Mouse (Mus musculus): Measurements from ENCODE around the gene Klhdc10. TPM values are rescaled to one million over a fixed set of nuclear protein-coding genes. Genes with fewer than 3 reads are reported as not detected.

Klhdc10 gene
- total RNA-seq, 2 experiments from 2014 or later, result 42.6 to 42.8 TPM

DNA sequence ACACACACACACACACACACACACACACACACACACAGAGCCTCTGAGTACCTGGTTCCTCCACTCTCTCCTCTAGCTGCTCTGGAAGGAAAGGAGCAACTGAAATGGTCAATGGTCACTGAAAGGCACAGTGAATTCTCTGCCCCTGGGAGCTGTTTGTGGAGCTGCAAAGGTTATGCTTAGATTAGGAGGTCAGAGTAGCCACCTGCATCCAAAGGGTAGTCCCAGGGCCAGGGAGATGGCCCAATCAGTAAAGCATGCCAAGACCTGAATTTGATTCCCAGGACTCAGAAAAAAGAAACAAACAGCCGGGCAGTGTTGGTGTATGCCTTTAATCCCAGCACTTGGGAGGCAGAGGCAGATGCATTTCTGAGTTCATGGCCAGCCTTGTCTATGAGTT is 66.4 kb downstream of the Klhdc10 start:
- no peak for DNase-seq

DNA sequence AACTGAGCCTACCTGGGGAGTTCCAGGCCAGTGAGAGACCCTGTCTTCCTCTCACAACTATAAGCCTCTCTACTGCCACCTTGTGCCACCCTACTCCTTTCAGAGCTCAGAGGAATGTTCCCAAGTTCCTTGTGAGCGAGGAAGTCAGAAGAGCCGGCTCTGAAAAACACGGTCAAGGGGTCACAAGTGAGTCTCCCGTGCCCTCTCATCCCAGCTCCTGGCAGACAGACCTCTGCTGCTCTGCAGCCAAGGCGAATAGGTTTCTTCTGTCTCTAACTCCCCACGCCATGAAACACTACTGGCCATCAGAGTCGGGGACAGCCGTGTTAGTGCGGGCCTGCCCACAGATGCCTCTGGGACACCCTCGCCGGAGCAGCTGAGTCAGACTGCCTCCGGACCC is 67.0 kb downstream of the Klhdc10 start:
- DNase-seq, result peak; percentile 20 to 49

DNA sequence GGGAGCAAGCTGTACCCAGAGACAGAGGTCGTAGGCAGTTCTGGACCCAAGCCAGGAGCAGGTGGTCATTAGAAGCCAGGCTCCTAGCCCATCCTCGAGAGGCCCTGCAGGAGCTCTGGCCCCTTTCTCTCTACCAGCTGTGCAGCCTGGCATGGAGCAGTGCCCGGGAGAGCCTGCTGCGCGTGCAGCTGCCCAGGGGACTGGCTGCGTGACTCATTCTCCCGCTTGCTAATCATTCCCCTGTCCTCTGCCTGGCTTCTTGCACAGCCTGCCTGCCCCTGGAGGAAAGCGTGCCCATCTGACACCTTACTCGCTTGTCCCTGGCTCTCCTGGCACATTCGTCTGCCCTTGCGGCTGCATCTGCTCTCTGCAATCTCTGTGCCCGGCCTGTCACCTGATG is 67.7 kb downstream of the Klhdc10 start:
- DNase-seq, result peak; percentile 7 to 13

DNA sequence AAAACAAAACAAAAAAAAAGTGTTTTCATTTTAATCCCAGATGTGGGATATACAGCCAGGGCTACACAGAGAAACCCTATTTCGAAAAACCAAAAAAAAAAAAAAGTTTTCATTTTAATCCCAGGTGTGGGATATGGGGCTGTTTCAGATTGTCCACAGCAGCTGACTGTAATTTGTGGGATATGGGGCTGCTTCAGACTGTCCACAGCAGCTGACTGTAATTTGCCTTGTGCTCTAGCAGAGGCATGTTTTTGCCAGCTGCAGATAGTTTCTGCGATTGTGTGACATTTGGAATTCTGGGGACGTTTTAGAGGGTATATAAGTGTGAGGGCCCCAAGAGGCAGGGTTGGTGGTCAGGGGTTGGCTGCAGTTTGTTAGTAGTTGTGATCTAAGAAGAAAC is 70.0 kb downstream of the Klhdc10 start:
- DNase-seq, result no peak

DNA sequence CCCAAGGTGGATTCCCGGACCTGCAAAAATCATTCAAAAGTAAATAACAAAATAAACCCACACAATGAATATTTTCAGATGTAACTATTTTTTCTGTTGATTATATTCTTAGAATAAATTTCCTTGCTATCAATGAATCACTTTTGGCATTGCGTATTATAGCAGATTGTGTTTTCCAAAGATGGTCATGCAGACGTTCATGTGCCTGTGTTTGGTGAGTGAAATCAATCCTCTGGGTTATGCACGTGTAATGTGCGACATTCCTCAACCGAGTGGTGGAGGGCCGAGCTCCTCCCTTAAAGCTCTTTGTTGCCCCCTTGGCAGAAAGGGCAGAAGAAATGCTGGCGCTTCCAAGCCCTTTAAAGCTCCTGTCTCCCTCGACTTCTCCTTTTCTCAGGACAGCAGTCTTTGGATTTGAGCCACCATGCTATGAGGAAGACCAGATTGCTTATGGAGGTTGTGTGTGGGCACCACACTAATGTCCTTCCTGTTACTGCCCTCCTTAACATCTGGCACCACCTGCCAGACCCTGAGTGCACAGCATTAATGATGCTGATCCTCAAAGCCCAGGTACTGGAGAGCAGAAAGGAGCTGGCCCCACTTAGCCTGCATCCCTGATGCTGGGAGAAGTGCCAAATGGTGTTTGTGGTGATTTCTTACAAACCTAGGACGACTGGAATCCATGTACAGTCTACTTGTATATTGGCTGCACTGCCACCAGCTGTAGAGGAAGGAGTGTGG is 74.5 kb downstream of the Klhdc10 start:
- DNase-seq, result no peak

DNA sequence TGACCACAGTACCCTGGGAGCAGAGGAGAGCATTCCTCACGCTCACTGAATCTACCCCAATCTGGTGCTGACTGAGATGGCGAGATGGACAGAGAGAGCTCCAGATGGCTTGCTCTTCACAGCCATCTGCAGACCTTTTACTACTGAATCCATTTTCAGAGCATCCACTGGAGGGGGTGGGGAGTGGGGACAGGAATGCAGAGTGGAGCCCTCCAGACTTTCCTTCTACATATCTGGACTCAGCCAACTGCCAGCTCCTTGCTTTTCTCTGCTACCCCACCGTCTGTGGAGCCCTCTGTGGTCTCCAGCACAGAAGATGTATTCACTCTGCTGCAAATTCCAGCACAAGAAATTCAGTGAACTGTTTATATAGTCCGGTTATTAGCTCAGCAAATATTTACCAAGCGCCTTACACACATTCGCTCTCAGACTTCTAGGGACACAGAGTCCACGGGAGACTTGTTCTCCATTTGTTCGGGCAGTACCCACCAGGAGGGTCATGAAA is 75.6 kb downstream of the Klhdc10 start:
- DNase-seq, result no peak

DNA sequence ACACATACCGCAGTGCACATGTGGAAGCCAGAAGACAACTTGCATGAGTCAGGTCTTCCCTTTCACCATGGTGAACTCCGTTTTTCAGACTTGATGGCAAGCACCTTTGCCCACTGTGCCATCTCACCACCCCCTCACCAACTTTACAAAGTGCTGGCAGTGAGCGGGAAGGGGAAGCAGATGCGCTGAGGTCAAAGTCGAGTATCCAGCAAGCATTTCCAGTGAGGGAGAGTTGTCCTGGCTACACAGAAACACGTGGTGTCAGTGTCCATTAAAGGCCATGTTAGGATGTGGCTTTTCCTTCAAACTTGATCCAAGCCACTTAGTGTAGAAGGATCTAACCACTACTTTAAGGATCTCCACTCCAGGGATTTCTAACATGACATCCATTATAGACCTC is 76.1 kb downstream of the Klhdc10 start:
- DNase-seq, result no peak

DNA sequence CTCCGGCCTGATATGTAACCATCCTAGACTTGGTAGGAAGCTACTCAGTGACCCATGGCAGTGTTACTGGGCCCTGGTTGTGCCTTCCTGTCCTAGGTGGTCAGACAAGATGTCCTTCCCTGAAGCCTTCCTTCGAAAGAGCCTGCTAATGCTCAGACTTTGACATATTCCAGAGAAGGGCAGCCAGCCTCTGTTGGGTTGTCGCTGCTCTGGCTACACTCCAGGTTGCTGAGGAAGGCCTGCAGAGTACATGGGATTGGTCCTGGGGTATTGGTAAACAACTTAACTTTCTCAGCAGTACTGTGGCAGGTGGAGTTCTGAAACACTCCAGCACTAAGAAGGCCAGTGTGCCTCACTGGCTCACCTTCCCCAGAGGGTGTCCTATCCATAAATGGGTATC is 77.8 kb downstream of the Klhdc10 start:
- DNase-seq, result no peak

DNA sequence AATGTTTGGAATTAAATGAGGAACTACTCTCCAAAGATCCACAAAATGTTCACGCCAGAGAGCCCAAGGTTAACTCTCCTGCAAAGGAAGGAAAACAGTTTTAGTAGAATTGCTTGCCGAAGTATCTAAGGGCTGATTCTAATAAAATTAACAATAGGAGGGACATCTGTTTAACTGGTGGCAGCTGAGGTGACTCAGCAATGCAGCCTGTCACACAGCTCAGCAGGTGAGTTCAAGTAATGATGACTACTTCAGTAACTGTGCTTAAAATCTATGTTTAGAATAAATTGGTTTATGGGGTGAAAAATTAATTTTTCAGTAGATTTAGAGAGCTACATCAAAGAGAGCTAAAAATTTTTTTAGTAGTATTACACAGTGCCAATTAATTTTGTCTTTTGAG is 81.2 kb downstream of the Klhdc10 start:
- no peak for DNase-seq

DNA sequence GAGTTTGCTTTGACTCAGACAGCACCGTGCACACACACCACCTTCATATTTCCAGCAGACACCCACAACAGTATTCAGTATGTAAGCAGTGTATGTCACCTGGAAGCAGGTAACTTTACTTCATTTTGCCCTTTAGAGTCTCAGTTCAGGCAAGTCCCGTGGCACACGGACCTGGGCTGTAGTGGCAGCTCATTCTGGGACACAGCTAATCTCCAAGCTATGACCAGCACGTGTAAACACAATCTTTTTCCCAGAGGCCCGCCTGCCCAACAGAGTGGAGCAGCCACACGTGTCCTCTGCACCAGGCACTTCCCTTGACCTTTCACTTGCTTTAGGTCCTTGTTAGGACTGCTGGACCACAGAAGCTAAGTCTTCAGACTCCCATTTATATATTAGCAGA is 84.8 kb downstream of the Klhdc10 start:
- no peak for DNase-seq

DNA sequence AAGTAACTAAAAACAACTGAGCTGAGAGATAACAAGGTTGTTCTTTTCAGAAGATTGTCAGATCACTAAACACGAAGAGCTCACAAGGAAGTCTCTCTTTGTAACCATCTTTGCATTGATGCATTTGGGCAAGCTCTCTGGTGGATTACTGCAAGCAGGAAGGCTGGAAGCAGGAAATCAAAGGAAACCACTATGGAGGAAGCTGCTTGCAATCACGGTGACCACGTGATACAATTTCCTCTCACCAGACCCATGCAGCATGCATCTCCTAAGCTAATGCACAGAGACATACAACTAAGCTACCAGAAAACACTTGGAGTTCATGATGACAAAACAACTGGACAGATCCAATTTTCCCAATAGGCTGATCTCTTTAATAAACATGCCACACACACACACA is 97.4 kb downstream of the Klhdc10 start:
- no peak for DNase-seq

Other genes starting within 250 kb of the Klhdc10 start
- 10 to 100 TPM; 56.8 to 63.6 TPM for gene Ube2h, start 97.3 kb upstream of the Klhdc10 start, total RNA-seq (2021)
- gene Zc3hc1, start 10.8 kb upstream of the Klhdc10 start, total RNA-seq (2021), result 10 to 100 TPM; 14.8 to 19.3 TPM
- gene Tmem209, start 107.9 kb downstream of the Klhdc10 start, total RNA-seq (2021), result 1 to 10 TPM; 8.5 to 8.6 TPM
- under 1 TPM in 1 of 2 experiments, not detected in 1; 0.41 TPM for gene Ssmem1, start 108.0 kb downstream of the Klhdc10 start, total RNA-seq (2021)
- under 1 TPM in 1 of 2 experiments, not detected in 1; 0.25 TPM for gene Cpa2, start 139.7 kb downstream of the Klhdc10 start, total RNA-seq (2021)
- gene Cpa4, start 166.5 kb downstream of the Klhdc10 start, total RNA-seq (2021), result not detected
- gene Cpa5, start 209.1 kb downstream of the Klhdc10 start, total RNA-seq (2021), result not detected
- not detected for gene Cpa1, start 237.3 kb downstream of the Klhdc10 start, total RNA-seq (2021)

Measured in heart, adult 18-20 months (tissue).